ENCODE assay signal across 14 mouse cellular contexts in the genomic region with DNA sequence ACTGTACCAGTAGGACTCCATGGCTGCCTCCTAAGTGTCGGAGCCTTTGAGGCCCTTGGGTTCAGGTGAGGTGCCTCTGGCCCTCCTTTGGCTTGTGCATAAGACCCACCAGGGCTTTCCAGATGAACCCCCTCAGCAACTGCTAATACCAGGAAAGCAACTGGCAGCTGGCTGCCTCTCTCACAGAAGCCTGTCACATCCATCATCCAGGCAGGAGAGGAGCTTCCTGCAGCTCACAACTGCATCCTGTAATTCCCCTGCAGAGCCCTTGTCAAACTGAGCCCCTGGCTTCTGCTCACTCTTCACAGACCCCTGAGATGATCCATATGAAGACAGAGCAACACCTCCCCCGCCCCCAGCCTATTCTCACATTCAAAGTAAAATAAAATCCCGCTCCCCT. TPM values are rescaled to one million over a fixed set of nuclear protein-coding genes. Genes with fewer than 3 reads are reported as not detected.
DNase-seq lines count a peak whose midpoint lies in the region; ATAC-seq lines count a peak whose summit lies in the region.
"Had no signal": no experiment of that assay in that cellular context is flagged by ENCODE, and none has a peak within 500 bp of the region (broad histone marks: within the 10 kb centered on the region; RNA-seq: fewer than 3 reads in every experiment).

No protein-coding gene starts in this region.

- no peaks in the 10 kb centered on the region for H3K9me3 ChIP-seq in intestine, embryonic 14.5 days (ENCODE audit: control insufficient read depth, low read length)
- H3K9me3 ChIP-seq in intestine, embryonic 16.5 days (ENCODE audit: control insufficient read depth, low read length), result no peaks in the 10 kb centered on the region
- no peaks in the 10 kb centered on the region for H3K9me3 ChIP-seq in midbrain, embryonic 12.5 days
- H3K9me3 ChIP-seq in midbrain, embryonic 14.5 days (ENCODE audit: control insufficient read depth, low read length), result no peaks in the 10 kb centered on the region
- H3K9me3 ChIP-seq in hindbrain, embryonic 15.5 days, result no peaks in the 10 kb centered on the region
- no peaks in the 10 kb centered on the region for H3K9me3 ChIP-seq in neural tube, embryonic 12.5 days
- H3K9me3 ChIP-seq: heart, embryonic 15.5 days; intestine, embryonic 15.5 days had no signal

- no peak overlapping the region for H3K4me2 ChIP-seq in intestine, embryonic 14.5 days (ENCODE audit: low read length)
- H3K4me2 ChIP-seq in intestine, embryonic 16.5 days (ENCODE audit: low read depth, low read length), result no peak overlapping the region
- no peak overlapping the region for H3K4me2 ChIP-seq in midbrain, embryonic 12.5 days (replicated peaks)
- no peak overlapping the region for H3K4me2 ChIP-seq in midbrain, embryonic 14.5 days (ENCODE audit: low read length)
- H3K4me2 ChIP-seq in hindbrain, embryonic 15.5 days, result no peak overlapping the region
- H3K4me2 ChIP-seq in neural tube, embryonic 12.5 days (replicated peaks), result no peak overlapping the region
- H3K4me2 ChIP-seq: heart, embryonic 15.5 days; intestine, embryonic 15.5 days had no signal

- no peaks in the 10 kb centered on the region for H3K36me3 ChIP-seq in intestine, embryonic 14.5 days (ENCODE audit: control insufficient read depth, insufficient read depth, low read length)
- H3K36me3 ChIP-seq in intestine, embryonic 16.5 days (ENCODE audit: control insufficient read depth, insufficient read depth, low read length), result no peaks in the 10 kb centered on the region
- no peaks in the 10 kb centered on the region for H3K36me3 ChIP-seq in midbrain, embryonic 12.5 days
- H3K36me3 ChIP-seq in midbrain, embryonic 14.5 days (ENCODE audit: control insufficient read depth, insufficient read depth, low read length), result no peaks in the 10 kb centered on the region
- H3K36me3 ChIP-seq in hindbrain, embryonic 15.5 days, result no peaks in the 10 kb centered on the region
- H3K36me3 ChIP-seq in neural tube, embryonic 12.5 days, result no peaks in the 10 kb centered on the region
- H3K36me3 ChIP-seq: heart, embryonic 15.5 days; intestine, embryonic 15.5 days had no signal

- H3K4me3 ChIP-seq in intestine, embryonic 14.5 days (ENCODE audit: low read depth, low read length), result no peak overlapping the region
- no peak overlapping the region for H3K4me3 ChIP-seq in intestine, embryonic 16.5 days (ENCODE audit: low read length)
- H3K4me3 ChIP-seq in midbrain, embryonic 12.5 days, result no peak overlapping the region
- no peak overlapping the region for H3K4me3 ChIP-seq in midbrain, embryonic 14.5 days (replicated peaks; ENCODE audit: low read depth, low read length)
- no peak overlapping the region for H3K4me3 ChIP-seq in hindbrain, embryonic 15.5 days
- no peak overlapping the region for H3K4me3 ChIP-seq in neural tube, embryonic 12.5 days
- H3K4me3 ChIP-seq: heart, embryonic 15.5 days; intestine, embryonic 15.5 days had no signal

- H3K27ac ChIP-seq in intestine, embryonic 14.5 days (ENCODE audit: low read depth), result no peak overlapping the region
- no peak overlapping the region for H3K27ac ChIP-seq in intestine, embryonic 16.5 days (ENCODE audit: low read length)
- no peak overlapping the region for H3K27ac ChIP-seq in midbrain, embryonic 12.5 days (replicated peaks)
- no peak overlapping the region for H3K27ac ChIP-seq in midbrain, embryonic 14.5 days (replicated peaks; ENCODE audit: low read depth, low read length)
- H3K27ac ChIP-seq in hindbrain, embryonic 15.5 days (replicated peaks), result peak overlapping the region; percentile 64
- H3K27ac ChIP-seq in neural tube, embryonic 12.5 days, result 0 out of 2 replicates have a peak overlapping the region, but pooled peaks have one; percentile 5
- H3K27ac ChIP-seq: heart, embryonic 15.5 days; intestine, embryonic 15.5 days; liver, embryonic 14.5 days had no signal

- DNase-seq in intestine, embryonic 14.5 days (ENCODE audit: low spot score), result no peak
- no peak for DNase-seq in midbrain, embryonic 14.5 days
- DNase-seq in ovary, adult 18-20 months (ENCODE audit: low spot score), result no peak
- DNase-seq in spleen, postnatal 14 days (ENCODE audit: low spot score in 2 of 2), result no peak
- DNase-seq: cerebellum, adult 11 months; layer of hippocampus, adult 9-11 months had no signal

- 0 out of 2 replicates have a peak, but pooled peaks have one; percentile 22 for ATAC-seq in intestine, embryonic 14.5 days (replicated peaks; ENCODE audit: low FRiP score, low TSS enrichment, low read depth)
- ATAC-seq in intestine, embryonic 16.5 days, result no peak
- no peak for ATAC-seq in midbrain, embryonic 12.5 days (ENCODE audit: low FRiP score, low read depth)
- ATAC-seq in midbrain, embryonic 14.5 days (ENCODE audit: low FRiP score, low TSS enrichment), result no peak
- ATAC-seq in hindbrain, embryonic 15.5 days (ENCODE audit: low FRiP score, low read depth), result peak; percentile 59; the same call in 1 of the 2 replicates
- ATAC-seq in neural tube, embryonic 12.5 days (ENCODE audit: low FRiP score, low read depth), result 0 out of 2 replicates have a peak, but pooled peaks have one; percentile 13
- ATAC-seq: activated CD4-positive, CD25-positive, alpha-beta regulatory T cell, adult 4 months; intestine, embryonic 15.5 days had no signal

- H3K9ac ChIP-seq in intestine, embryonic 14.5 days (ENCODE audit: low read length), result no peak overlapping the region
- H3K9ac ChIP-seq in intestine, embryonic 16.5 days (ENCODE audit: low read depth, low read length), result no peak overlapping the region
- H3K9ac ChIP-seq in midbrain, embryonic 12.5 days (replicated peaks), result 0 out of 2 replicates have a peak overlapping the region, but pooled peaks have one; percentile 20
- no peak overlapping the region for H3K9ac ChIP-seq in midbrain, embryonic 14.5 days (replicated peaks; ENCODE audit: low read length)
- no peak overlapping the region for H3K9ac ChIP-seq in hindbrain, embryonic 15.5 days
- H3K9ac ChIP-seq in neural tube, embryonic 12.5 days, result no peak overlapping the region
- H3K9ac ChIP-seq: heart, embryonic 15.5 days; intestine, embryonic 15.5 days; liver, embryonic 14.5 days had no signal

- 31% methylated on average over 3 of the region's 3 CpGs for WGBS in intestine, embryonic 14.5 days
- WGBS in intestine, embryonic 16.5 days, result 45% methylated on average over 3 of the region's 3 CpGs
- 79% methylated on average over 3 of the region's 3 CpGs for WGBS in midbrain, embryonic 12.5 days
- WGBS in midbrain, embryonic 14.5 days, result 58% methylated on average over 3 of the region's 3 CpGs
- 46% methylated on average over 3 of the region's 3 CpGs for WGBS in hindbrain, embryonic 15.5 days
- WGBS in neural tube, embryonic 12.5 days, result 40% methylated on average over 3 of the region's 3 CpGs

- peaks cover 35% of the 10 kb centered on the region for H3K4me1 ChIP-seq in intestine, embryonic 14.5 days (replicated peaks; ENCODE audit: control insufficient read depth, insufficient read depth, low read length)
- peaks cover 14% of the 10 kb centered on the region for H3K4me1 ChIP-seq in intestine, embryonic 16.5 days (ENCODE audit: control insufficient read depth, insufficient read depth, low read length)
- H3K4me1 ChIP-seq in midbrain, embryonic 12.5 days, result peaks cover 52% of the 10 kb centered on the region
- H3K4me1 ChIP-seq in midbrain, embryonic 14.5 days (ENCODE audit: control insufficient read depth, insufficient read depth, low read length), result peaks cover 36% of the 10 kb centered on the region
- peaks cover 33% of the 10 kb centered on the region for H3K4me1 ChIP-seq in hindbrain, embryonic 15.5 days (replicated peaks)
- peaks cover 49% of the 10 kb centered on the region for H3K4me1 ChIP-seq in neural tube, embryonic 12.5 days

- H3K27me3 ChIP-seq in intestine, embryonic 14.5 days (replicated peaks; ENCODE audit: control insufficient read depth, insufficient read depth, low read length), result no peaks in the 10 kb centered on the region
- no peaks in the 10 kb centered on the region for H3K27me3 ChIP-seq in intestine, embryonic 16.5 days (replicated peaks; ENCODE audit: control insufficient read depth, insufficient read depth, low read length)
- 0 out of 2 replicates have a peak, but pooled peaks cover 12% of the 10 kb centered on the region for H3K27me3 ChIP-seq in midbrain, embryonic 12.5 days
- no peaks in the 10 kb centered on the region for H3K27me3 ChIP-seq in midbrain, embryonic 14.5 days (ENCODE audit: control insufficient read depth, insufficient read depth, low read length)
- no peaks in the 10 kb centered on the region for H3K27me3 ChIP-seq in hindbrain, embryonic 15.5 days
- H3K27me3 ChIP-seq in neural tube, embryonic 12.5 days (replicated peaks), result no peaks in the 10 kb centered on the region
- H3K27me3 ChIP-seq: heart, embryonic 15.5 days; intestine, embryonic 15.5 days had no signal

RNA-seq across cellular contexts. Expression of a gene that starts 21.8 kb away (rescaled TPM):
- polyA plus RNA-seq in intestine, embryonic 14.5 days (2014; fragmentation: Nextera tagmentation; extraction: Ambion mirVana), result 6.0 and 6.7 TPM in 2 replicates
- polyA plus RNA-seq in intestine, embryonic 16.5 days (2015; fragmentation: Nextera tagmentation; extraction: Ambion mirVana), result 2.0 and 2.6 TPM in 2 replicates
- polyA plus RNA-seq in midbrain, embryonic 12.5 days (2016; fragmentation: Nextera tagmentation; extraction: Ambion mirVana), result 12.8 and 14.6 TPM in 2 replicates
- polyA plus RNA-seq in midbrain, embryonic 14.5 days (2014; fragmentation: Nextera tagmentation; extraction: Ambion mirVana), result 13.4 TPM in 2 replicates
- 7.8 and 9.7 TPM in 2 replicates for polyA plus RNA-seq in hindbrain, embryonic 15.5 days (2015; fragmentation: Nextera tagmentation; extraction: Ambion mirVana)
- 18.9 and 23.2 TPM in 2 replicates for polyA plus RNA-seq in neural tube, embryonic 12.5 days (2016; fragmentation: Nextera tagmentation; extraction: Ambion mirVana)

Comparison
In these comparisons a context has a peak if more than half of its experiments do, and no peak if none do; other contexts are left out.
1. ATAC-seq: peak in intestine, embryonic 14.5 days (single experiment), hindbrain, embryonic 15.5 days (single experiment) and neural tube, embryonic 12.5 days (single experiment); none in intestine, embryonic 16.5 days (single experiment), midbrain, embryonic 12.5 days (single experiment) and midbrain, embryonic 14.5 days (single experiment).
2. H3K27ac ChIP-seq: peak in hindbrain, embryonic 15.5 days (single experiment) and neural tube, embryonic 12.5 days (single experiment); none in intestine, embryonic 14.5 days (single experiment), intestine, embryonic 16.5 days (single experiment), midbrain, embryonic 12.5 days (single experiment) and midbrain, embryonic 14.5 days (single experiment).